Mouse (Mus musculus) spleen, postnatal 10 days (tissue): ENCODE measurements around the gene Gm8267.
"Not testable (repeated sequence)": the region's sequence is repeated elsewhere in the genome, so short reads cannot be mapped to it uniquely, and the experiment has no call there.

Source experiments
- DNase-seq, 2 experiments: peaks; one replicate each; pipeline ENCODE4 v3.0.0; 2021 to 2022; ENCODE audit warnings: low spot score in 2 of 2

The Gm8267 gene

DNA sequence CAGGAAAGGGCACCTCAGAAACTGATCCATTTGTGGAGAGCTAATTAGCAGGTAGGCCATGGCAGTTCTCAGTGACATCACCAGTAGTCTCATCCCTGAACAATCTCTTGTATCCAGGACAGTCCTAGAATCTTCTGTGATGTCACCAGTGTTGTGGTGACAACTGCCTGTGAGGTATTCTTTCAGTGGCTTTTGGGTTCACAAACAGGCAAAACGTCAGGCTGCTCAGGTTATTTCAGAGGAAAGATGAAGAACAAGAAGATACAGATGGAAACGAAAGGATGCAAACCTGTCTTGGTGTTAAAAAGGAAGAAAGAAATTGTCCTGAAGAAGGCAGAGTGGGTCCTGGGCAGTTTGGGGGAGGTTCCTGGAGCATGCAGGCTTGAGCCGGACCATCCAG lies at the start of gene Gm8267:
Gene Gm8267 (minus strand): TSS at position 101 of the 400 bp plus-strand sequence.
- DNase-seq: no peak

DNA sequence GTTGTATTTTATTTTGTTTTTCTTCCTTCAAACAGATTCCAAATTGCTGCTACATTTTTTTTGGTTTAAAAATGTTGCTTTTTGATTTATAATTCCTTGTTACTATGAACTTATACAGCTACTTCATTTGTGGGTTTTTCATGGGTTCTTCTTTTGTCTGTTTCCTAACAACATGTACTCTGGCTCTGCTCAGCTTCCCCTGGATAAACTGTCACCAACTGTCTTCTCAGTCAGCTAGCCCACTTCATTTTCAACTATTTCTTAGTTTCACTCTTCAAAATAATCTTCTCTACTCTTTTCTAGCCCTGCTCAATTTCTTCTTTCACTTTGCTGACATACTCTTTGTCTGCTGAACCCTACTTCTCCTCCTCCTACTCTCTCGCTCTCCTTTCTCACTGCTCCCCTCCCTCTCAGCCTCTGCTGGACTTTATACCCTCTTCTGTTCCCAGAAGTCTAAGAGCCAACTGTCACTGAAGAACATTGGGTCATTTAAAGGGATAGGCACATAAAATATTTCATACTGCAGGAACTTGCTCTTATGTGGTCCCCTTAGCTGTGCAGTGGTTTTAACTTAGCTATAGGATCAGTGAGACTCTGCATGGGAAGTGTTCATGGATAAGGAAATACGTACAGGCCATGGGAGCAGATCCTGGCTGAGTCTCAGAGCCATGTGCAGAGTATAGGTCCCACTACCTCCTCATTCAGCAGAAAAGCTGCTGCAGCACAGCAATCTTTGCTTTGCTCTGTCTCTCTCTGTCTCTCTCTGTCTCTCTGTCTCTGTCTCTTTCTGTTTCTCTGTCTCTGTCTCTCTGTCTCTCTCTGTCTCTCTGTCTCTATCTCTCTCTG lies 39.6 kb upstream of the Gm8267 start:
- not testable (repeated sequence) for DNase-seq

DNA sequence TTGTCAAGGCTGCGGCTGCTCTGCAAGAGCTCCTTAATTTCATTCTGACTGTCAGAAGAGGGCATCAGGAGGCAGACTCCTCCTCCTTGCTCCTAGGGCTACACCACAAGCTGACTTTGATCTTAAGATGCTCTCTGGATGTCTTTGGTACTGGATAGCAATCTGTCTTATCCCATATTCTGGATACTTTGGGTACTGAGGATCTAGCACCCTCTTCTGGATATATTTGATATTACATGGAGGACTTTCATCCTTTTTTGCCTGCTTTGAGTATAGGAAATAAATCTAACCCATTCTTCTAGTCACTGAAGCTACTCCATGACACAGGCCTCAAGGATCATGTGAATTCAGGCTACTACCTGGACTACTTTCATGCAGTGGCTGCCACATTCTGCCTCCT lies 7.4 kb downstream of the Gm8267 start:
- DNase-seq: not testable (repeated sequence)

DNA sequence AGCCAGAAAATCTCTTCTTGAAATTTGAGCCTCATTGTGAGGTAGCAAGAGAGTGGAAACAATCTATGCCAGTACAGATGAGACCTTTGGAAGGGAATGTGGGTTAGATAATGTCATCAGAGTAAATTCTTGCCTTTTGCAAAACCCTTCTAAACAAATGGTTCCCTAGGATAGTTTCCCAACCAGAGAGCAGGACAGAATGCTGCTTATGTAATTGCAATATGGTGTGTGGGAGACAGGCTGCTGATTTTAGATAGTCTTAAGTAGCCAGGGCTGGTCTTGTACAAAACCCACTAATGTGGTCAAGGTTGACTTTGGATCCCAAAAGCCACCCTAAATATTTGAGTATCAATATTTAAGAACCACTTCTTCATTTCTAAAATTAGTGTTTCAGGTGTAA lies 19.4 kb downstream of the Gm8267 start:
- DNase-seq: not testable (repeated sequence)

DNA sequence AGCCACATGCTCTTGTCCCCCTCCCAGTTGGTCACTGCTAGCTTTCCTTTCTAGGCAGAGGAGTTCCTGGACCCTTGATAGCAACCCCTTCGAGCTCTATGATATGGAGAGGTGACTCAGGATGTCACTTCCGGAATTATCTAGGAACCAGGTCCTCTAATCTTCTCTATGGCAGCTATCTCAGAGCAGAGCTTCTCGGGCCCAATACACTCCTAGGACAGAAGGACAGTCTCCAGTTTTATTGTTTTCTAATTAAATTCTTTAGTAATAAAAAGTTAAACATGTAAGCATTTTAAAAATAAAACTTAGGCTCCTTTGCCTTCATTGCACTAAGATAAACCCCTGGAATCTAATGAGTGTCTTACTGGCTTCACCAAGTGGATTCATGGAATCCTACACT lies 43.8 kb downstream of the Gm8267 start, which contains the start of gene Gm8257:
Gene Gm8257 (minus strand): TSS at position 101 of the 400 bp plus-strand sequence.
- DNase-seq: not testable (repeated sequence)
